Mouse (Mus musculus) ovary, postnatal 14 days (tissue): Measurements from ENCODE around the gene Prex1.
A peak's percentile ranks its signal among the peaks of the same experiment; 100 is the strongest.
"Not testable (repeated sequence)": the region's sequence is repeated elsewhere in the genome, so short reads cannot be mapped to it uniquely, and the experiment has no call there.

Experiments
- DNase-seq: peaks from one replicate; pipeline ENCODE4 v3.0.0; 2022; ENCODE audit warnings: low spot score

Gene Prex1

GRCm38 (mm10) chr2:166713690-166714426 is at the start of gene Prex1:
Gene Prex1, minus strand, starts transcription at chr2:166713832.
- DNase-seq = peak; percentile 99

GRCm38 (mm10) chr2:166757969-166758368 is 44.3 kb upstream of the Prex1 start:
- DNase-seq = no peak

GRCm38 (mm10) chr2:166754760-166755159 is 41.1 kb upstream of the Prex1 start:
- no peak for DNase-seq

GRCm38 (mm10) chr2:166754194-166754593 is 40.6 kb upstream of the Prex1 start:
- DNase-seq = no peak

- DNase-seq = no peak
Measured at GRCm38 (mm10) chr2:166750620-166751191, 37.1 kb upstream of the Prex1 start.

- not testable (repeated sequence) for DNase-seq
Measured at GRCm38 (mm10) chr2:166746261-166746913, 32.8 kb upstream of the Prex1 start.

- no peak for DNase-seq
Measured at GRCm38 (mm10) chr2:166745849-166746248, 32.2 kb upstream of the Prex1 start.

- no peak for DNase-seq
Measured at GRCm38 (mm10) chr2:166744433-166744832, 30.8 kb upstream of the Prex1 start.

- no peak for DNase-seq
Measured at GRCm38 (mm10) chr2:166743504-166743903, 29.9 kb upstream of the Prex1 start.

GRCm38 (mm10) chr2:166741445-166741844 is 27.8 kb upstream of the Prex1 start:
- no peak for DNase-seq

- DNase-seq = no peak
Measured at GRCm38 (mm10) chr2:166740396-166740795, 26.8 kb upstream of the Prex1 start.

GRCm38 (mm10) chr2:166737307-166737706 is 23.7 kb upstream of the Prex1 start:
- DNase-seq = no peak

GRCm38 (mm10) chr2:166735469-166736001 is 21.9 kb upstream of the Prex1 start:
- no peak for DNase-seq

- no peak for DNase-seq
Measured at GRCm38 (mm10) chr2:166732860-166733259, 19.2 kb upstream of the Prex1 start.

GRCm38 (mm10) chr2:166732146-166732545 is 18.5 kb upstream of the Prex1 start:
- no peak for DNase-seq

GRCm38 (mm10) chr2:166731102-166731883 is 17.7 kb upstream of the Prex1 start:
- not testable (repeated sequence) for DNase-seq

GRCm38 (mm10) chr2:166730567-166730915 is 16.9 kb upstream of the Prex1 start:
- no peak for DNase-seq

GRCm38 (mm10) chr2:166729656-166730566 is 16.3 kb upstream of the Prex1 start:
- no peak for DNase-seq

- DNase-seq = no peak
Measured at GRCm38 (mm10) chr2:166729045-166729444, 15.4 kb upstream of the Prex1 start.

GRCm38 (mm10) chr2:166728261-166728680 is 14.6 kb upstream of the Prex1 start:
- DNase-seq = no peak

GRCm38 (mm10) chr2:166727790-166728189 is 14.2 kb upstream of the Prex1 start:
- DNase-seq = no peak
